ENCODE assay signal across 20 mouse cellular contexts in genomic region chr5:90694431-90694830, GRCm38 (mm10). TPM values are rescaled to one million over a fixed set of nuclear protein-coding genes. Genes with fewer than 3 reads are reported as not detected.
DNase-seq lines count a peak whose midpoint lies in the region.
"Had no signal": no experiment of that assay in that cellular context is flagged by ENCODE, and none has a peak within 500 bp of the region (broad histone marks: within the 10 kb centered on the region; RNA-seq: fewer than 3 reads in every experiment).

No protein-coding gene starts in this region.

- H3K9me3 ChIP-seq in heart, embryonic 10.5 days, result no peaks in the 10 kb centered on the region
- H3K9me3 ChIP-seq: forebrain, embryonic 13.5 days; limb, embryonic 10.5 days; liver, embryonic 13.5 days had no signal

- H3K36me3 ChIP-seq in heart, embryonic 10.5 days, result no peaks in the 10 kb centered on the region
- H3K36me3 ChIP-seq: limb, embryonic 10.5 days; liver, embryonic 13.5 days had no signal

- no peaks in the 10 kb centered on the region for H3K4me1 ChIP-seq in heart, embryonic 10.5 days
- H3K4me1 ChIP-seq: forebrain, embryonic 13.5 days; limb, embryonic 10.5 days had no signal

- 83% methylated on average over 3 of the region's 3 CpGs for WGBS in heart, embryonic 10.5 days

- peak; percentile 24 to 56 for DNase-seq in heart, adult 9 months (ENCODE audit: low spot score in 2 of 2)
- no peak for DNase-seq in heart, embryonic 10.5 days (ENCODE audit: low spot score)
- DNase-seq in 3T3-L1 (ENCODE audit: low read depth, low spot score) (peak; percentile 84), MEL-GATA-1-ER (ENCODE audit: extremely low read depth, low read depth) (peak; percentile 33)
- DNase-seq in heart, postnatal 36 days, result peak; percentile 6 to 15
- no peak for DNase-seq in frontal cortex, postnatal 36 days (ENCODE audit: low spot score in 2 of 2)
- DNase-seq in frontal cortex, postnatal 14 days (ENCODE audit: low spot score in 2 of 2), result no peak
- DNase-seq: adrenal gland, postnatal 25 days; cerebellum, adult 2 months; cerebellum, postnatal 36 days; kidney, adult 9 months; kidney, postnatal 4 days; liver, embryonic 13.5 days; lung, postnatal 10 days; retina, postnatal 1 day had no signal

- H3K27ac ChIP-seq in heart, embryonic 10.5 days, result no peak overlapping the region
- H3K27ac ChIP-seq: forebrain, embryonic 13.5 days; hindbrain, embryonic 14.5 days; limb, embryonic 10.5 days; liver, embryonic 13.5 days; stomach, postnatal 0 days had no signal

- H3K4me3 ChIP-seq in heart, embryonic 10.5 days, result no peak overlapping the region
- H3K4me3 ChIP-seq: forebrain, embryonic 13.5 days; limb, embryonic 10.5 days; liver, embryonic 13.5 days had no signal

- no peaks in the 10 kb centered on the region for H3K27me3 ChIP-seq in heart, embryonic 10.5 days (ENCODE audit: insufficient read depth, poor library complexity, severe bottlenecking)
- H3K27me3 ChIP-seq: forebrain, embryonic 13.5 days; liver, embryonic 13.5 days had no signal

- intact Hi-C loops in heart, postnatal 36 days (cut with DNase I), result no loop called here

RNA-seq across cellular contexts. Expression of gene Rassf6, which starts 54.0 kb away (rescaled TPM):
- polyA plus RNA-seq in heart, embryonic 10.5 days (2016; fragmentation: Nextera tagmentation; extraction: Ambion mirVana), result 0.54 and 1.8 TPM in 2 replicates
- not detected for total RNA-seq in heart, postnatal 36 days (2021)
- total RNA-seq: gastrocnemius, postnatal 4 days had no signal
- polyA plus RNA-seq: forebrain, embryonic 13.5 days had no signal

Comparison
In these comparisons a context has a peak if more than half of its experiments do, and no peak if none do; other contexts are left out.
1. DNase-seq: peak in heart, adult 9 months (2 of 2), 3T3-L1 (single experiment), MEL-GATA-1-ER (single experiment) and heart, postnatal 36 days (2 of 2); none in heart, embryonic 10.5 days (single experiment), frontal cortex, postnatal 36 days (0 of 2) and frontal cortex, postnatal 14 days (0 of 2).